Mouse (Mus musculus): ENCODE measurements around the gene Eif4e2. TPM values are rescaled to one million over a fixed set of nuclear protein-coding genes. Genes with fewer than 3 reads are reported as not detected.

Eif4e2 gene
- total RNA-seq, 2 experiments from 2014 or later: 53.0 to 57.0 TPM

- Histone ChIP-seq H3K4me3 (peak overlapping the region; percentile 55), H3K27ac (peak overlapping the region; percentile 86)
- intact Hi-C loops (cut with DNase I): loop anchor here (5.0 kb wide), 1 partner anchor 56 kb away; the partner anchor contains the start of gene Gigyf2
- peak; percentile 83 for DNase-seq
- no peak for TF ChIP-seq CTCF (IDR thresholded peaks at IDR 0.05)
Measured at GRCm38 (mm10) chr1:87270641-87271467, 57.1 kb downstream of the Eif4e2 start.

- DNase-seq: no peak
- Histone ChIP-seq H3K4me3 (no peak overlapping the region), H3K27ac (peak overlapping the region; percentile 86)
- TF ChIP-seq CTCF (IDR thresholded peaks at IDR 0.05): no peak
- intact Hi-C loops (cut with DNase I): loop anchor here (5.0 kb wide), 1 partner anchor 56 kb away; the partner anchor contains the start of gene Gigyf2
Measured at GRCm38 (mm10) chr1:87271596-87271995, 57.9 kb downstream of the Eif4e2 start.

- no peak for DNase-seq
- Histone ChIP-seq H3K4me3 (no peak overlapping the region), H3K27ac (peak overlapping the region; percentile 72)
- intact Hi-C loops (cut with DNase I): loop anchor here (5.0 kb wide), 1 partner anchor 55 kb away; the partner anchor contains the start of gene Gigyf2
- no peak for TF ChIP-seq CTCF (IDR thresholded peaks at IDR 0.05)
Measured at GRCm38 (mm10) chr1:87272462-87272861, 58.7 kb downstream of the Eif4e2 start.

GRCm38 (mm10) chr1:87273514-87273942, 59.8 kb downstream of the Eif4e2 start:
- intact Hi-C loops (cut with DNase I): loop anchor here (5.0 kb wide), 1 partner anchor 54 kb away; the partner anchor contains the start of gene Gigyf2
- peak overlapping the region; percentile 72 for H3K27ac ChIP-seq
- TF ChIP-seq CTCF (IDR thresholded peaks at IDR 0.05): no peak
- DNase-seq: peak; percentile 52
- no peak overlapping the region for H3K4me3 ChIP-seq

- DNase-seq: no peak
- Histone ChIP-seq H3K4me3 (no peak overlapping the region), H3K27ac (peak overlapping the region; percentile 72)
- intact Hi-C loops (cut with DNase I): loop anchor here (5.0 kb wide), 1 partner anchor 53 kb away; the partner anchor contains the start of gene Gigyf2
- TF ChIP-seq CTCF (IDR thresholded peaks at IDR 0.05): no peak
Measured at GRCm38 (mm10) chr1:87274134-87274533, 60.4 kb downstream of the Eif4e2 start.

GRCm38 (mm10) chr1:87275151-87275550, 61.4 kb downstream of the Eif4e2 start:
- no peak for TF ChIP-seq CTCF (IDR thresholded peaks at IDR 0.05)
- intact Hi-C loops (cut with DNase I): no loop called here
- Histone ChIP-seq H3K4me3 (no peak overlapping the region), H3K27ac (no peak overlapping the region)
- no peak for DNase-seq

GRCm38 (mm10) chr1:87276056-87276455, 62.3 kb downstream of the Eif4e2 start:
- H3K4me3 ChIP-seq: no peak overlapping the region
- intact Hi-C loops (cut with DNase I): no loop called here
- H3K27ac ChIP-seq: no peak overlapping the region
- no peak for TF ChIP-seq CTCF (IDR thresholded peaks at IDR 0.05)
- no peak for DNase-seq

GRCm38 (mm10) chr1:87280281-87280680, 66.6 kb downstream of the Eif4e2 start:
- no peak for DNase-seq
- no peak overlapping the region for H3K27ac ChIP-seq
- no peak for TF ChIP-seq CTCF (IDR thresholded peaks at IDR 0.05)
- intact Hi-C loops (cut with DNase I): no loop called here
- H3K4me3 ChIP-seq: no peak overlapping the region

- Histone ChIP-seq H3K27ac (peak overlapping the region; percentile 12; the same call in 1 of the 2 replicates), H3K4me3 (peak overlapping the region; percentile 45)
- intact Hi-C loops (cut with DNase I): no loop called here
- no peak for DNase-seq
- TF ChIP-seq CTCF (IDR thresholded peaks at IDR 0.05): no peak
Measured at GRCm38 (mm10) chr1:87281599-87282412, 68.1 kb downstream of the Eif4e2 start.

- DNase-seq: no peak
- no peak for TF ChIP-seq CTCF (IDR thresholded peaks at IDR 0.05)
- intact Hi-C loops (cut with DNase I): no loop called here
- Histone ChIP-seq H3K4me3 (no peak overlapping the region), H3K27ac (no peak overlapping the region)
Measured at GRCm38 (mm10) chr1:87282413-87282788, 68.7 kb downstream of the Eif4e2 start.

GRCm38 (mm10) chr1:87283410-87283960, 69.8 kb downstream of the Eif4e2 start:
- TF ChIP-seq CTCF (IDR thresholded peaks at IDR 0.05): no peak
- intact Hi-C loops (cut with DNase I): no loop called here
- DNase-seq: no peak

GRCm38 (mm10) chr1:87287105-87287504, 73.4 kb downstream of the Eif4e2 start:
- TF ChIP-seq CTCF (IDR thresholded peaks at IDR 0.05): no peak
- intact Hi-C loops (cut with DNase I): no loop called here
- Histone ChIP-seq H3K4me3 (no peak overlapping the region), H3K27ac (no peak overlapping the region)
- no peak for DNase-seq

More at GRCm38 (mm10) chr1:87283410-87283960, 69.8 kb downstream of the Eif4e2 start:
- H3K27ac ChIP-seq: no peak overlapping the region
- no peak overlapping the region for H3K4me3 ChIP-seq

Other genes starting within 250 kb of the Eif4e2 start
- not detected for gene Alppl2, start 124.0 kb upstream of the Eif4e2 start, total RNA-seq (2021)
- not detected for gene Alpi, start 112.3 kb upstream of the Eif4e2 start, total RNA-seq (2021)
- not detected for gene Akp3, start 88.9 kb upstream of the Eif4e2 start, total RNA-seq (2021)
- gene Ecel1, start 57.4 kb upstream of the Eif4e2 start, total RNA-seq (2021): not detected
- not detected for gene Prss56, start 30.6 kb upstream of the Eif4e2 start, total RNA-seq (2021)
- gene Chrnd, start 23.3 kb upstream of the Eif4e2 start, total RNA-seq (2021): 1 to 10 TPM; 1.8 to 2.3 TPM
- gene Chrng, start 9.3 kb upstream of the Eif4e2 start, total RNA-seq (2021): not detected
- 1 to 10 TPM; 3.7 to 7.4 TPM for gene Efhd1, start 50.4 kb downstream of the Eif4e2 start, total RNA-seq (2021)
- 10 to 100 TPM; 38.2 to 40.2 TPM for gene Gigyf2, start 113.1 kb downstream of the Eif4e2 start, total RNA-seq (2021)
- gene Kcnj13, start 180.8 kb downstream of the Eif4e2 start, total RNA-seq (2021): under 1 TPM in 1 of 2 experiments, not detected in 1; 0.25 TPM

All from gastrocnemius, adult 2 months (tissue).